Mouse (Mus musculus) myocyte (in vitro differentiated cells): ENCODE measurements around the gene Prok2.

Experiments
- MYOD1 ChIP-seq, 3 experiments: IDR thresholded peaks; one replicate each; pipeline ENCODE4 v1.6.1; 2011; ENCODE audit warnings: control low read depth in 2 of 3, low read depth in 2 of 3, mild to moderate bottlenecking in 2 of 3, moderate library complexity in 1 of 3; ENCODE audit not compliant: insufficient read length in 2 of 3, control insufficient read depth in 1 of 3
- POLR2A ChIP-seq: IDR thresholded peaks from one replicate; pipeline ENCODE4 v1.6.1; 2011; ENCODE audit warnings: low read depth, mild to moderate bottlenecking, control low read depth, moderate library complexity; ENCODE audit not compliant: insufficient read length
- TCF12 ChIP-seq: IDR thresholded peaks from one replicate; pipeline ENCODE4 v1.6.1; 2011; ENCODE audit warnings: mild to moderate bottlenecking, control low read depth; ENCODE audit not compliant: poor library complexity, insufficient read depth, severe bottlenecking

GRCm38 (mm10) chr6:99768495-99768894 is 42.3 kb upstream of the Prok2 start:
- TF ChIP-seq POLR2A (no peak), MYOD1 (IDR thresholded peaks at IDR 0.05; ENCODE audit: control insufficient read depth in 1 of 3, insufficient read length in 2 of 3, low read depth in 2 of 3) (no peak), TCF12 (no peak)
